Mouse (Mus musculus) myocyte (in vitro differentiated cells): ENCODE results near the gene Pnpla2. TPM values are rescaled to one million over a fixed set of nuclear protein-coding genes. Genes with fewer than 3 reads are reported as not detected.
A peak's percentile ranks its signal among the peaks of the same experiment; 100 is the strongest.

Experiments
- H3K27me3 ChIP-seq: one replicate; pipeline ENCODE4 v1.6.1; 2011; ENCODE audit not compliant: control insufficient read depth, insufficient read depth, insufficient read length
- H3K36me3 ChIP-seq: one replicate; pipeline ENCODE4 v1.6.1; 2011; ENCODE audit not compliant: control insufficient read depth, insufficient read depth
- H3K4me2 ChIP-seq: one replicate; pipeline ENCODE4 v1.6.1; 2011; ENCODE audit warnings: low read depth, control low read depth
- H3K4me3 ChIP-seq: one replicate; pipeline ENCODE4 v1.5.1; 2011; ENCODE audit warnings: mild to moderate bottlenecking, control low read depth, moderate library complexity
- H3K79me2 ChIP-seq: one replicate; pipeline ENCODE4 v1.6.1; 2011; ENCODE audit not compliant: control insufficient read depth, insufficient read depth
- H3ac ChIP-seq: one replicate; pipeline ENCODE4 v1.6.1; 2011; ENCODE audit not compliant: control insufficient read depth, insufficient read length
- CEBPB ChIP-seq: IDR thresholded peaks from 2 replicates; pipeline ENCODE4 v1.6.1; 2011; ENCODE audit warnings: mild to moderate bottlenecking, moderate library complexity; ENCODE audit not compliant: poor library complexity, insufficient read depth, severe bottlenecking
- E2F4 ChIP-seq: IDR thresholded peaks from one replicate; pipeline ENCODE4 v1.6.1; 2011; ENCODE audit warnings: mild to moderate bottlenecking, control low read depth, moderate library complexity; ENCODE audit not compliant: insufficient read depth
- MAX ChIP-seq: IDR thresholded peaks from one replicate; pipeline ENCODE4 v1.6.1; 2011; ENCODE audit warnings: low read depth, mild to moderate bottlenecking, control low read depth
- MYOD1 ChIP-seq, 3 experiments: IDR thresholded peaks; one replicate each; pipeline ENCODE4 v1.6.1; 2011; ENCODE audit warnings: control low read depth in 2 of 3, low read depth in 2 of 3, mild to moderate bottlenecking in 2 of 3, moderate library complexity in 1 of 3; ENCODE audit not compliant: insufficient read length in 2 of 3, control insufficient read depth in 1 of 3
- MYOG ChIP-seq, 3 experiments: IDR thresholded peaks; one replicate each; pipeline ENCODE4 v1.6.1; 2011; ENCODE audit warnings: control low read depth in 2 of 3, low read depth in 2 of 3, mild to moderate bottlenecking in 2 of 3; ENCODE audit not compliant: insufficient read length in 2 of 3, control insufficient read depth in 1 of 3, insufficient read depth in 1 of 3
- POLR2A ChIP-seq: IDR thresholded peaks from one replicate; pipeline ENCODE4 v1.6.1; 2011; ENCODE audit warnings: low read depth, mild to moderate bottlenecking, control low read depth, moderate library complexity; ENCODE audit not compliant: insufficient read length
- POLR2AphosphoS2 ChIP-seq: IDR thresholded peaks from one replicate; pipeline ENCODE4 v1.6.1; 2011; ENCODE audit warnings: low read depth, control low read depth; ENCODE audit not compliant: insufficient read length
- REST ChIP-seq: IDR thresholded peaks from one replicate; pipeline ENCODE4 v1.6.1; 2011; ENCODE audit warnings: mild to moderate bottlenecking, control low read depth, moderate library complexity; ENCODE audit not compliant: insufficient read depth, insufficient read length
- SRF ChIP-seq: IDR thresholded peaks from one replicate; pipeline ENCODE4 v1.6.1; 2011; ENCODE audit warnings: low read depth; ENCODE audit not compliant: control insufficient read depth, insufficient read length
- TCF12 ChIP-seq: IDR thresholded peaks from one replicate; pipeline ENCODE4 v1.6.1; 2011; ENCODE audit warnings: mild to moderate bottlenecking, control low read depth; ENCODE audit not compliant: poor library complexity, insufficient read depth, severe bottlenecking
- TCF3 ChIP-seq: IDR thresholded peaks from one replicate; pipeline ENCODE4 v1.6.1; 2011; ENCODE audit warnings: low read depth, control low read depth; ENCODE audit not compliant: insufficient read length
- USF1 ChIP-seq: IDR thresholded peaks from one replicate; pipeline ENCODE4 v1.6.1; 2011; ENCODE audit warnings: low read depth, mild to moderate bottlenecking, control low read depth, moderate library complexity
- polyA plus RNA-seq: library from polyadenylated mRNA; unstranded; fragments of >200 nt; fragmentation: generic; extraction: Trizol; gene quantifications from one replicate; pipeline ENCODE4 v1.2.1, GENCODE M21; 2012; ENCODE audit warnings: missing spikeins

Pnpla2 gene
- polyA plus RNA-seq, 1 experiment: 50.5 TPM

- Histone ChIP-seq H3K27me3 (no peaks in the 10 kb centered on the region), H3K79me2 (peaks cover 47% of the 10 kb centered on the region), H3K4me3 (peak overlapping the region; percentile 84), H3ac (peak overlapping the region; percentile 0), H3K4me2 (peak overlapping the region; percentile 96), H3K36me3 (peaks cover 19% of the 10 kb centered on the region)
- no peak for TF ChIP-seq MYOG (IDR thresholded peaks at IDR 0.05; ENCODE audit: control insufficient read depth in 1 of 3, insufficient read depth in 1 of 3, insufficient read length in 2 of 3, low read depth in 2 of 3)
- no peak for TF ChIP-seq POLR2AphosphoS2
- TF ChIP-seq MAX: no peak
- no peak for TF ChIP-seq REST
- no peak for TF ChIP-seq SRF
- no peak for TF ChIP-seq E2F4
- no peak for TF ChIP-seq POLR2A
- no peak for TF ChIP-seq TCF3
- TF ChIP-seq TCF12: no peak
- no peak for TF ChIP-seq CEBPB
- TF ChIP-seq MYOD1 (IDR thresholded peaks at IDR 0.05; ENCODE audit: control insufficient read depth in 1 of 3, insufficient read length in 2 of 3, low read depth in 2 of 3): no peak
- no peak for TF ChIP-seq USF1
Observed at GRCm38 (mm10) chr7:141469352-141469751, 14.4 kb downstream of the Pnpla2 start.

- peaks cover 19% of the 10 kb centered on the region for H3K36me3 ChIP-seq
- H3ac ChIP-seq: peak overlapping the region; percentile 0
- H3K27me3 ChIP-seq: no peaks in the 10 kb centered on the region
- peak overlapping the region; percentile 84 for H3K4me3 ChIP-seq
- peaks cover 52% of the 10 kb centered on the region for H3K79me2 ChIP-seq
- H3K4me2 ChIP-seq: peak overlapping the region; percentile 96
- peak; percentile 72 for TF ChIP-seq POLR2AphosphoS2
- no peak for TF ChIP-seq POLR2A
- TF ChIP-seq TCF3: no peak
Observed at GRCm38 (mm10) chr7:141469901-141470636, 15.1 kb downstream of the Pnpla2 start.

DNA sequence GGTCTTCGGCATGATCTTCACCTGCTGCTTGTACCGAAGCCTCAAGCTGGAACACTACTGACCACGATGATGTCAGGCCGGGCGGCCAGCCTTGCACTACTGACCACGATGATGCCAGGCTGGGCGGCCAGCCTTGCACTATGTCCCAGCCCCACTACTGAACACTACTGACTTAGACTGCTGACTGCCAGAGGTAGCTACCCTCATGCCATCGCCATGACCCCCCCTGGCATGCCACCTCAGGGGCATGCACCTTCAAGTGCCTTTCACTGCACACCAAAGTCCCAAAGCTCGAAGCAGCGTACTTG is 15.6 kb downstream of the Pnpla2 start:
- no peaks in the 10 kb centered on the region for H3K27me3 ChIP-seq
- no peak overlapping the region for H3K4me2 ChIP-seq
- H3ac ChIP-seq: no peak overlapping the region
- TF ChIP-seq SRF: no peak
- TF ChIP-seq REST: no peak
- TF ChIP-seq POLR2AphosphoS2: peak; percentile 66
- no peak for TF ChIP-seq CEBPB
- no peak for TF ChIP-seq E2F4
- TF ChIP-seq MYOG (IDR thresholded peaks at IDR 0.05; ENCODE audit: control insufficient read depth in 1 of 3, insufficient read depth in 1 of 3, insufficient read length in 2 of 3, low read depth in 2 of 3): no peak
- TF ChIP-seq POLR2A: peak; percentile 12
- no peak for TF ChIP-seq MAX
- peaks cover 52% of the 10 kb centered on the region for H3K79me2 ChIP-seq
- H3K36me3 ChIP-seq: peaks cover 19% of the 10 kb centered on the region
- H3K4me3 ChIP-seq: no peak overlapping the region

DNA sequence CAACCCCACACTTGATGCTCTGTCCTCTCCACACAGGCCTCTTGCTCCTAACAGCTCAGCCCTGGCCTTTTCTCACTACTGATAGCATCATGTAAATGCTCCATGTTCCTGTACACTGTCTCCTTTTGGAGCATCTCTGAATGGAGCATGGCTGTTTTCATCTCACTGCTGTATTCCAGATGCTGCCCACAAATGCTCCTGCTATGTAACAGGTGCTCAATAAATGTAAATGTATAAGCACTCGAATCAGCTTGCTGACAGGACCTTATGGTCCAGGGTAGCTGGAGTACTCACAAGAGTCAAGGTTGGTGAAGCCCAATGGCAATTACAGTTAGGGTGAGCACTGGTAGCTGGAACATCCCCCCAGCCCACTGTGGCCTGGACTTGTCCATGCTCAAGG is 16.2 kb downstream of the Pnpla2 start:
- Histone ChIP-seq H3K4me2 (no peak overlapping the region), H3K79me2 (peaks cover 52% of the 10 kb centered on the region), H3K27me3 (no peaks in the 10 kb centered on the region), H3K4me3 (no peak overlapping the region), H3K36me3 (peaks cover 19% of the 10 kb centered on the region), H3ac (no peak overlapping the region)
- peak; percentile 61 for TF ChIP-seq POLR2AphosphoS2
- TF ChIP-seq MYOD1 (IDR thresholded peaks at IDR 0.05; ENCODE audit: control insufficient read depth in 1 of 3, insufficient read length in 2 of 3, low read depth in 2 of 3): no peak

DNA sequence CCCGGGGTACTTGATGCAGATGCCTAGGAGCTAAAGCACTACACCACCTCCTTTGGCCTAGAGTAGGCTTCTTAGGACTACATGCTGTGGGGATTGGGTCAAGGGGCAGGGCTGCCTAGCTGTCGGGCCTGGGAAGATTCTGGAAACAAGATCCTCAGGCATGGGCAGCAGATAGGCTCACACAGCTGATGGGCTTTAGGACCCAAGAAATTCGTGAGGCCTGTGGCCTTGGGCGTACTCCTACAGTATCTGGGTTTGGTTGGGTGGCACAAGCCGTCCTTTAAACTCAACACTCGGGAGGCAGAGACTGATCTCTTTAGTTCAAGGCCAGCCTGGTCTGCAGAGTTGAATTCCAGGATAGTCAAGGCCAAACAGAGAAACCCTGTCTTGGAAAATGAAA is 17.2 kb downstream of the Pnpla2 start:
- Histone ChIP-seq H3K4me2 (no peak overlapping the region), H3K4me3 (no peak overlapping the region), H3K79me2 (peaks cover 55% of the 10 kb centered on the region), H3ac (no peak overlapping the region), H3K36me3 (peaks cover 19% of the 10 kb centered on the region), H3K27me3 (no peaks in the 10 kb centered on the region)
- TF ChIP-seq POLR2AphosphoS2 (peak; percentile 42), TCF12 (no peak)

GRCm38 (mm10) chr7:141472763-141473162 is 17.8 kb downstream of the Pnpla2 start:
- H3K4me3 ChIP-seq: no peak overlapping the region
- no peak overlapping the region for H3K4me2 ChIP-seq
- TF ChIP-seq CEBPB: no peak
- TF ChIP-seq MAX: no peak
- no peak for TF ChIP-seq TCF3
- peak; percentile 10 for TF ChIP-seq POLR2A
- TF ChIP-seq USF1: no peak
- TF ChIP-seq TCF12: no peak
- no peak for TF ChIP-seq SRF
- no peak for TF ChIP-seq MYOG (IDR thresholded peaks at IDR 0.05; ENCODE audit: control insufficient read depth in 1 of 3, insufficient read depth in 1 of 3, insufficient read length in 2 of 3, low read depth in 2 of 3)
- TF ChIP-seq REST: no peak
- peak; percentile 71 for TF ChIP-seq POLR2AphosphoS2
- no peak for TF ChIP-seq MYOD1 (IDR thresholded peaks at IDR 0.05; ENCODE audit: control insufficient read depth in 1 of 3, insufficient read length in 2 of 3, low read depth in 2 of 3)
- no peak for TF ChIP-seq E2F4
- H3ac ChIP-seq: no peak overlapping the region
- H3K79me2 ChIP-seq: peaks cover 61% of the 10 kb centered on the region
- no peaks in the 10 kb centered on the region for H3K27me3 ChIP-seq
- peaks cover 19% of the 10 kb centered on the region for H3K36me3 ChIP-seq
